Mouse (Mus musculus) heart, postnatal 0 days (tissue): ENCODE measurements around the gene Ercc6l2.

Source experiments
- CTCF ChIP-seq: IDR thresholded peaks from 2 replicates; pipeline ENCODE4 v1.5.1; 2016; ENCODE audit warnings: antibody characterized with exemption, control low read depth, low read depth
- EP300 ChIP-seq: IDR thresholded peaks from 2 replicates; pipeline ENCODE4 v1.6.1; 2016; ENCODE audit warnings: antibody characterized with exemption, low read depth

GRCm38 (mm10) chr13:63906516-63906915, 91.5 kb downstream of the Ercc6l2 start:
- TF ChIP-seq CTCF (no peak), EP300 (no peak)
